Mouse (Mus musculus) CH12.LX (cell line): ENCODE measurements around the gene Snx17. TPM values are rescaled to one million over a fixed set of nuclear protein-coding genes. Genes with fewer than 3 reads are reported as not detected.
"Not testable (repeated sequence)": the region's sequence is repeated elsewhere in the genome, so short reads cannot be mapped to it uniquely, and the experiment has no call there.

ENCODE experiments used
- DNase-seq: peaks from one replicate; pipeline ENCODE4 v3.0.0-alpha.2; 2013; ENCODE audit errors: extremely low read depth
- H3K27ac ChIP-seq: 2 replicates; pipeline ENCODE4 v1.5.1; 2012; ENCODE audit warnings: low read depth, mild to moderate bottlenecking, control low read depth, moderate library complexity; ENCODE audit not compliant: insufficient read depth
- H3K27me3 ChIP-seq: replicated peaks from 2 replicates; pipeline ENCODE3; 2012; ENCODE audit warnings: inconsistent platforms
- H3K36me3 ChIP-seq, 2 experiments: replicated peaks in 1 of 2; 2 replicates each; pipeline versions ENCODE3 to v1.6.1; 2012; ENCODE audit warnings: inconsistent platforms in 1 of 2, low read length in 1 of 2, mild to moderate bottlenecking in 1 of 2, mixed read lengths in 1 of 2, moderate library complexity in 1 of 2; ENCODE audit not compliant: control insufficient read depth in 1 of 2, insufficient read depth in 1 of 2
- H3K4me1 ChIP-seq, 2 experiments: 2 replicates each; pipeline ENCODE4 v1.6.1; 2012; ENCODE audit warnings: inconsistent platforms in 1 of 2, moderate library complexity in 1 of 2; ENCODE audit not compliant: insufficient read depth in 2 of 2, control insufficient read depth in 1 of 2
- H3K4me2 ChIP-seq: 2 replicates; pipeline ENCODE4 v1.6.1; 2012; ENCODE audit warnings: low read depth, mild to moderate bottlenecking, control low read depth; ENCODE audit not compliant: poor library complexity, insufficient read depth, severe bottlenecking
- H3K4me3 ChIP-seq, 3 experiments: fragments of 150-350 bp in 1 of 3; sonication (generic) in 1 of 3; replicated peaks in 1 of 3; 2 replicates each; pipeline versions ENCODE3 to v1.5.1; 2011 to 2012; ENCODE audit warnings: low read depth in 2 of 3, low read length in 2 of 3, mild to moderate bottlenecking in 2 of 3, moderate library complexity in 2 of 3, control low read depth in 1 of 3, improper control_type of control experiment in 1 of 3, inconsistent platforms in 1 of 3, mixed read lengths in 1 of 3; ENCODE audit not compliant: poor library complexity in 1 of 3
- H3K79me2 ChIP-seq: replicated peaks from 2 replicates; pipeline ENCODE4 v1.6.1; 2012; ENCODE audit warnings: mild to moderate bottlenecking, moderate library complexity; ENCODE audit not compliant: control insufficient read depth, poor library complexity, insufficient read depth, severe bottlenecking; ENCODE audit errors: extremely low read depth
- H3K9ac ChIP-seq: 2 replicates; pipeline ENCODE4 v1.6.1; 2012; ENCODE audit warnings: low read depth, mild to moderate bottlenecking, control low read depth, moderate library complexity; ENCODE audit not compliant: insufficient read depth
- H3K9me3 ChIP-seq: replicated peaks from 2 replicates; pipeline ENCODE3; 2012; ENCODE audit warnings: low read length, inconsistent platforms, mixed read lengths
- BHLHE40 ChIP-seq: IDR thresholded peaks from 2 replicates; pipeline ENCODE4 v1.6.1; 2011; ENCODE audit warnings: mild to moderate bottlenecking, low read depth, low read length, improper control_type of control experiment
- CHD2 ChIP-seq: IDR thresholded peaks from 2 replicates; pipeline ENCODE4 v1.6.1; 2011; ENCODE audit warnings: low read length, improper control_type of control experiment
- CTCF ChIP-seq, 2 experiments: IDR thresholded peaks in 1 of 2; conservative IDR thresholded peaks in 1 of 2; 2 replicates each; pipeline ENCODE4 v1.5.1; 2011 to 2012; ENCODE audit warnings: low read depth in 2 of 2, low read length in 2 of 2, improper control_type of control experiment in 1 of 2, inconsistent platforms in 1 of 2, mild to moderate bottlenecking in 1 of 2, moderate library complexity in 1 of 2
- E2F4 ChIP-seq: IDR thresholded peaks from 2 replicates; pipeline ENCODE4 v1.6.1; 2011; ENCODE audit warnings: low read depth, low read length, improper control_type of control experiment; ENCODE audit not compliant: insufficient replicate concordance
- ELF1 ChIP-seq: IDR thresholded peaks from 2 replicates; pipeline ENCODE4 v1.6.1; 2014; ENCODE audit warnings: low read depth, mild to moderate bottlenecking, inconsistent platforms, low read length, improper control_type of control experiment
- EP300 ChIP-seq: IDR thresholded peaks from 2 replicates; pipeline ENCODE4 v1.6.1; 2011; ENCODE audit warnings: low read length, improper control_type of control experiment
- ETS1 ChIP-seq: conservative IDR thresholded peaks from 2 replicates; pipeline ENCODE4 v1.6.1; 2012; ENCODE audit warnings: low read depth, mild to moderate bottlenecking, inconsistent platforms, low read length, improper control_type of control experiment, moderate library complexity
- IRF4 ChIP-seq: IDR thresholded peaks from 2 replicates; pipeline ENCODE4 v1.6.1; 2014; ENCODE audit warnings: low read depth, mild to moderate bottlenecking, inconsistent platforms, low read length, improper control_type of control experiment
- JUND ChIP-seq: conservative IDR thresholded peaks from 2 replicates; pipeline ENCODE4 v1.6.1; 2011; ENCODE audit warnings: low read depth, low read length, improper control_type of control experiment
- MAFK ChIP-seq: IDR thresholded peaks from 2 replicates; pipeline ENCODE4 v1.6.1; 2011; ENCODE audit warnings: low read length, improper control_type of control experiment; ENCODE audit not compliant: insufficient replicate concordance
- MAZ ChIP-seq: IDR thresholded peaks from 2 replicates; pipeline ENCODE4 v1.6.1; 2012; ENCODE audit warnings: low read depth, mild to moderate bottlenecking, inconsistent platforms, low read length, improper control_type of control experiment, moderate library complexity
- MXI1 ChIP-seq: IDR thresholded peaks from 2 replicates; pipeline ENCODE4 v1.6.1; 2011; ENCODE audit warnings: mild to moderate bottlenecking, low read depth, low read length, improper control_type of control experiment
- MYC ChIP-seq: IDR thresholded peaks from 2 replicates; pipeline ENCODE4 v1.6.1; 2011; ENCODE audit warnings: low read depth, mild to moderate bottlenecking, improper control_type of control experiment, low read length
- PAX5 ChIP-seq: IDR thresholded peaks from 2 replicates; pipeline ENCODE4 v1.6.1; 2012; ENCODE audit warnings: low read length, inconsistent platforms, mixed read lengths
- POLR2A ChIP-seq: IDR thresholded peaks from 2 replicates; pipeline ENCODE4 v1.6.1; 2011; ENCODE audit warnings: low read depth, mild to moderate bottlenecking, improper control_type of control experiment, low read length
- POLR2AphosphoS2 ChIP-seq: IDR thresholded peaks from 2 replicates; pipeline ENCODE4 v1.6.1; 2011; ENCODE audit warnings: low read depth, low read length, improper control_type of control experiment
- RAD21 ChIP-seq: IDR thresholded peaks from 2 replicates; pipeline ENCODE4 v1.6.1; 2011; ENCODE audit warnings: low read depth, mild to moderate bottlenecking, low read length, improper control_type of control experiment, moderate library complexity
- SIN3A ChIP-seq: IDR thresholded peaks from 2 replicates; pipeline ENCODE4 v1.6.1; 2012; ENCODE audit warnings: low read length, improper control_type of control experiment, inconsistent platforms
- SMC3 ChIP-seq: IDR thresholded peaks from 2 replicates; pipeline ENCODE4 v1.6.1; 2011; ENCODE audit warnings: low read depth, low read length, improper control_type of control experiment
- TBP ChIP-seq: conservative IDR thresholded peaks from 2 replicates; pipeline ENCODE4 v1.6.1; 2011; ENCODE audit warnings: low read depth, low read length, improper control_type of control experiment
- TCF12 ChIP-seq: IDR thresholded peaks from 2 replicates; pipeline ENCODE4 v1.6.1; 2014; ENCODE audit warnings: low read depth, mild to moderate bottlenecking, inconsistent platforms, low read length, improper control_type of control experiment
- UBTF ChIP-seq: IDR thresholded peaks from 2 replicates; pipeline ENCODE4 v1.6.1; 2012; ENCODE audit warnings: low read depth, mild to moderate bottlenecking, inconsistent platforms, low read length, improper control_type of control experiment, moderate library complexity
- ZC3H11A ChIP-seq: IDR thresholded peaks from 2 replicates; pipeline ENCODE4 v1.6.1; 2012; ENCODE audit warnings: low read depth, mild to moderate bottlenecking, inconsistent platforms, low read length, improper control_type of control experiment
- ZKSCAN1 ChIP-seq: IDR thresholded peaks from 2 replicates; pipeline ENCODE4 v1.6.1; 2012; ENCODE audit warnings: low read depth, inconsistent platforms, low read length, improper control_type of control experiment, borderline replicate concordance
- ZMIZ1 ChIP-seq: IDR thresholded peaks from 2 replicates; pipeline ENCODE4 v1.6.1; 2012; ENCODE audit warnings: low read depth, mild to moderate bottlenecking, inconsistent platforms, low read length, improper control_type of control experiment
- ZNF384 ChIP-seq: IDR thresholded peaks from 2 replicates; pipeline ENCODE4 v1.6.1; 2012; ENCODE audit warnings: low read depth, low read length, improper control_type of control experiment, inconsistent platforms
- dilution Hi-C: fragments of 300-500 bp; cut with MboI; formaldehyde crosslinking; loops from 2 replicates; pipeline ENCODE4 v1.14.3; 2020; ENCODE audit warnings: low sequenced_read_pairs; ENCODE audit not compliant: extremely low pct_unique_long_range_greater_than_20kb, extremely low pct_ligation_motif_present
- in situ Hi-C: fragments of 300-500 bp; cut with MboI; formaldehyde crosslinking; loops from 3 replicates; pipeline ENCODE4 v1.14.3; 2019; ENCODE audit warnings: low sequenced_read_pairs, low pct_ligation_motif_present, low pct_unique_long_range_greater_than_20kb, mixed read lengths
- polyA plus RNA-seq: library from polyadenylated mRNA; unstranded; fragments of >175 nt; gene quantifications from 2 replicates; pipeline ENCODE4 v1.2.1, GENCODE M21; 2012; ENCODE audit warnings: low read depth; ENCODE audit not compliant: insufficient read length
- total RNA-seq, 2 experiments: library from RNA; depleted of rRNA; stranded (reverse); fragments of 300-350 nt in 1 of 2; fragments of >200 nt in 1 of 2; gene quantifications; 2 replicates each; pipeline ENCODE4 v1.2.3; 2012 to 2014

Gene Snx17
- total and polyA plus RNA-seq, 3 experiments = 56.7 to 63.9 (median 61.5) TPM

DNA sequence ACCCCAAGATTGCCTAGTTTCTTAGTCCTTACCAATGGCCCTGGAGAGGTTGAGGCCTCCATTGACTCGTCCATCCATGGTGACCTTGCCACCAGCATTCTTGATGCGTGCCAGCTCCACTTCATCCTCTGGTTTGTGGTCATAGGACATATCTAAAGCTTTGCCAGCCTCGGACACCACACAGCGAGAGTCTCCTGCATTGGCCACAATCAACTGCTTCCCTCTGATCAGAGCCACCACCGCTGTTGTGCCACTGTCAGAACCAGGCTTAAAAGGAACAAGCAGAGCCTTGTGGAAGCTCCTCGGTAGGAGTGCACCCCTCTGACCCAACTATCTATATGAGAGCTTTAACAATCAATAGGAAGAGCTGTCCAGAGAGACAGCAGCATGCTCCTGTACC, 11.4 kb downstream of the Snx17 start:
- no peak for TF ChIP-seq E2F4
- no peak for TF ChIP-seq ZMIZ1
- no peak for TF ChIP-seq PAX5
- TF ChIP-seq CHD2 = no peak
- TF ChIP-seq TCF12 = no peak
- no peak for TF ChIP-seq ELF1
- no peak for TF ChIP-seq CTCF (conservative IDR thresholded peaks at IDR 0.05 in 1 of 2, IDR thresholded peaks at IDR 0.05 in 1 of 2; ENCODE audit: low read depth in 2 of 2, low read length in 2 of 2)
- TF ChIP-seq SMC3 = no peak
- TF ChIP-seq POLR2A = no peak
- no peak for TF ChIP-seq IRF4
- TF ChIP-seq ETS1 = no peak
- TF ChIP-seq, all 38 proteins: peak for 0
- no peaks in the 10 kb centered on the region for H3K9me3 ChIP-seq
- H3K4me3 ChIP-seq = no peak overlapping the region
- no peaks in the 10 kb centered on the region for H3K27me3 ChIP-seq
- peaks cover 59 to 82% of the 10 kb centered on the region in 2 experiments for H3K36me3 ChIP-seq
- H3K4me1 ChIP-seq = peaks cover 6 to 23% of the 10 kb centered on the region in 2 experiments
- no peak overlapping the region for H3K9ac ChIP-seq
- peaks cover 31% of the 10 kb centered on the region for H3K79me2 ChIP-seq
- no peak overlapping the region for H3K4me2 ChIP-seq
- in situ Hi-C loops = no loop called here
- no peak overlapping the region for H3K27ac ChIP-seq
- no peak for DNase-seq
- dilution Hi-C loops = no loop called here

DNA sequence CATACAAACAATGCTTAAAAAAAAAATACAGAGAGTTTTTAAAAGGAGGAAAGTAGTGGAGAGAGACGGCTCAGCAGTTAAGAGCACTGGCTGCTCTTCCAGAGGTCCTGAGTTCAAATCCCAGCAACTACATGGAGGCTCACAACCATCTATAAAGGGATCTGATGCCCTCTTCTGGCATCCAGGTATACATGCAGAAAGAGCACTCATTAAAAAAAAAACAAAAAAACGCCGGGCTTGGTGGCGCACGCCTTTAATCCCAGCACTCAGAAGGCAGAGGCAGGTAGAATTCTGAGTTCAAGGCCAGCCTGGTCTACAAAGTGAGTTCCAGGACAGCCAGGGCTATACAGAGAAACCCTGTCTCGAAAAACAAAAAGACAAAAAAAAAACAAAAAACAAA, 23.5 kb downstream of the Snx17 start:
- dilution Hi-C loops, H3K9ac ChIP-seq, H3K27ac ChIP-seq, in situ Hi-C loops, H3K4me2 ChIP-seq, DNase-seq, H3K9me3 ChIP-seq, H3K4me3 ChIP-seq, H3K27me3 ChIP-seq: not testable (repeated sequence)
- peaks cover 2 to 36% of the 10 kb centered on the region in 2 experiments; a peak in 3 of 4 replicates for H3K4me1 ChIP-seq
- peaks cover 80% of the 10 kb centered on the region for H3K79me2 ChIP-seq
- H3K36me3 ChIP-seq = peaks cover 0 to 33% of the 10 kb centered on the region in 2 experiments
- peak; percentile 55; the same call in 1 of the 2 replicates for TF ChIP-seq ZNF384

DNA sequence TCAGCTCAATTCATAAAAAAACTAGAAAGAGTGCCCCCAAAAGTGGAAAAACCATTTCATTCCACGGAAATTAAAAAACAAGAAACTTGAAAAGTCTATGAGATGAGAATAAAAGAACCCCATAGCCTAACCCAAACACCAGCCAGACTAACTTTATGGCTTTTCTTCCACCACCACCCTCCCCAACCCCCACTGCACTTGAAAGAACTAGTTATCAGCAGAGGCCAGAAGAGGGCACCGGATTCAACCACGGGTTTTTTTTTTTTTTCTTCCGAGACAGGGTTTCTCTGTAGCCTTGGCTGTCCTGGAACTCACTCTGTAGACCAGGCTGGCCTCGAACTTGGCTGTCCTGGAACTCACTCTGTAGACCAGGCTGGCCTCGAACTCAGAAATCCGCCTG, 25.3 kb downstream of the Snx17 start:
- peaks cover 0 to 30% of the 10 kb centered on the region in 2 experiments; a peak in 2 of 4 replicates for H3K4me1 ChIP-seq
- peak overlapping the region; percentile 86; the same call in 1 of the 2 replicates for H3K4me2 ChIP-seq
- H3K9me3 ChIP-seq = no peaks in the 10 kb centered on the region
- H3K27me3 ChIP-seq = no peaks in the 10 kb centered on the region
- no peak overlapping the region for H3K4me3 ChIP-seq
- no peak overlapping the region for H3K27ac ChIP-seq
- peaks cover 0 to 21% of the 10 kb centered on the region in 2 experiments for H3K36me3 ChIP-seq
- dilution Hi-C loops (no loop called here), in situ Hi-C loops (no loop called here)
- DNase-seq = peak; percentile 69
- H3K79me2 ChIP-seq = peaks cover 64% of the 10 kb centered on the region
- peak overlapping the region; percentile 75; the same call in 1 of the 2 replicates for H3K9ac ChIP-seq
- TF ChIP-seq POLR2A (no peak), UBTF (no peak), CHD2 (peak; percentile 69; the same call in 1 of the 2 replicates), TCF12 (no peak), MXI1 (no peak), MYC (no peak), SIN3A (0 out of 2 replicates have a peak, but pooled peaks have one; percentile 17), CTCF (conservative IDR thresholded peaks at IDR 0.05 in 1 of 2, IDR thresholded peaks at IDR 0.05 in 1 of 2; ENCODE audit: low read depth in 2 of 2, low read length in 2 of 2) (peak in 1 of 2 experiments; percentile 55; a peak in 2 of 4 replicates), BHLHE40 (no peak), TBP (no peak), MAFK (no peak), ZKSCAN1 (no peak), RAD21 (no peak; the same call in none of the 2 replicates), JUND (no peak), POLR2AphosphoS2 (no peak), ELF1 (no peak), ZC3H11A (no peak), ETS1 (no peak), MAZ (0 out of 2 replicates have a peak, but pooled peaks have one; percentile 35), SMC3 (peak; percentile 20), EP300 (no peak)
